Mouse (Mus musculus): Measurements from ENCODE around the gene Cdnf. TPM values are rescaled to one million over a fixed set of nuclear protein-coding genes. Genes with fewer than 3 reads are reported as not detected.

Gene Cdnf
- polyA plus RNA-seq, 1 experiment from 2014 or later = not detected

DNA sequence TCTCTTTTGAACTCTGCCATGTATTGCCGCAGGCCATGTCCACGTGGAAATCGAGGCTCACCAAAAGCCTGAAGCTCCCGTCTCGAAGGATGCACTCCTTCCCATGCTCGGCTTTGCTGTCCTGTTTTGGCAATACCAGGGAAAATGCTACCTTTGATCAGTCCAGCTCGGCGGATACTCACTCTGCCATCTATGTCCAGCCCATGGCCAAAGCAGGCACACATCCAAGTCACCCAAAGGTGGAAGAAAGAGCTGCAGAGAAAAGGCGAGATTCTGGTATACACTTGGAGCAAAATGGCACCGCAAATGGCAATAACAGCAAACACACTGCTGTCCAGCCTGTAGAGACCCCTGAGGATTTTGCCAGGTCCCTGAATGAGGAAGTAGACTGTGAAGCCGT, 57.8 kb downstream of the Cdnf start:
- DNase-seq (ENCODE audit: low spot score) (no peak), ATAC-seq (ENCODE audit: insufficient read depth, low FRiP score, low TSS enrichment) (no peak)
- no peak overlapping the region for H3K27ac ChIP-seq (ENCODE audit: low read depth, low read length)
- H3K4me1 ChIP-seq (ENCODE audit: control insufficient read depth, insufficient read depth, low read length) = no peaks in the 10 kb centered on the region
- no peaks in the 10 kb centered on the region for H3K27me3 ChIP-seq (ENCODE audit: control insufficient read depth, insufficient read depth, low read length)
- no peaks in the 10 kb centered on the region for H3K36me3 ChIP-seq (ENCODE audit: control insufficient read depth, insufficient read depth, low read length)
- 90% methylated on average over 11 of the region's 11 CpGs for WGBS
- H3K4me2 ChIP-seq (ENCODE audit: low read depth) = no peak overlapping the region
- no peak overlapping the region for H3K9ac ChIP-seq (ENCODE audit: low read length)
- no peak overlapping the region for H3K4me3 ChIP-seq (ENCODE audit: low read depth, low read length)
- H3K9me3 ChIP-seq (ENCODE audit: control insufficient read depth, low read length) = no peaks in the 10 kb centered on the region

- H3K4me1 ChIP-seq (ENCODE audit: control insufficient read depth, insufficient read depth, low read length) = no peaks in the 10 kb centered on the region
- H3K27me3 ChIP-seq (ENCODE audit: control insufficient read depth, insufficient read depth, low read length) = no peaks in the 10 kb centered on the region
- no peak overlapping the region for H3K9ac ChIP-seq (ENCODE audit: low read length)
- no peaks in the 10 kb centered on the region for H3K36me3 ChIP-seq (ENCODE audit: control insufficient read depth, insufficient read depth, low read length)
- WGBS = 86% methylated on average over 7 of the region's 7 CpGs
- no peak overlapping the region for H3K27ac ChIP-seq (ENCODE audit: low read depth, low read length)
- DNase-seq (ENCODE audit: low spot score) = no peak
- ATAC-seq (ENCODE audit: insufficient read depth, low FRiP score, low TSS enrichment) = no peak
- H3K4me2 ChIP-seq (ENCODE audit: low read depth) = no peak overlapping the region
- H3K9me3 ChIP-seq (ENCODE audit: control insufficient read depth, low read length) = no peaks in the 10 kb centered on the region
- no peak overlapping the region for H3K4me3 ChIP-seq (ENCODE audit: low read depth, low read length)
Observed at GRCm38 (mm10) chr2:3573883-3574282, 61.1 kb downstream of the Cdnf start.

DNA sequence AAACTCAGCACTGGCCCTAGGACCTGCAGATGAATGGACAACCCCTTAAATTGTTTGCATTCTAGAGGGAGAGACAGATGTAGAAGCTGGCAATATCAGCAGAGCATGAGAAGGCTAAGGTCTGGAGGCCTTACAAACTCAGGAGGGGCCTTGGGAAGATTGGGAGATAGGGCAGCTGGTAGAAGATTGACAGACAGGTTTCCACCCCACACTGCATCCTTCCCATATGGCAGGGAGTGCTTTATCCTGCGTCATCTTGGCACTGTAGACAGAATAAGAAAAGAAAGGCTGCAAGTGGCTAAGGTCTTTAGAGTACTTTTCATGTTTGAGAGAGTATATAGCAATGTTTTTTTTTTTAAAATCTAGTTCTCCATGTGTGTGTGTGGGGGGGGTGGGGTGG, 62.3 kb downstream of the Cdnf start:
- ATAC-seq (ENCODE audit: insufficient read depth, low FRiP score, low TSS enrichment) (no peak), DNase-seq (ENCODE audit: low spot score) (no peak)
- Histone ChIP-seq H3K27ac (ENCODE audit: low read depth, low read length) (no peak overlapping the region), H3K4me3 (ENCODE audit: low read depth, low read length) (no peak overlapping the region), H3K9me3 (ENCODE audit: control insufficient read depth, low read length) (no peaks in the 10 kb centered on the region), H3K4me1 (ENCODE audit: control insufficient read depth, insufficient read depth, low read length) (no peaks in the 10 kb centered on the region), H3K27me3 (ENCODE audit: control insufficient read depth, insufficient read depth, low read length) (no peaks in the 10 kb centered on the region), H3K9ac (ENCODE audit: low read length) (no peak overlapping the region), H3K36me3 (ENCODE audit: control insufficient read depth, insufficient read depth, low read length) (no peaks in the 10 kb centered on the region), H3K4me2 (ENCODE audit: low read depth) (no peak overlapping the region)
- 92% methylated on average over 1 of the region's 1 CpGs for WGBS

Other genes with a start within 250 kb of the Cdnf start
- gene Nmt2, start 228.8 kb upstream of the Cdnf start, polyA plus RNA-seq (2014; fragmentation: Nextera tagmentation; extraction: Ambion mirVana) = 53.4 and 56.0 TPM in 2 replicates
- gene Rpp38, start 180.4 kb upstream of the Cdnf start, polyA plus RNA-seq (2014; fragmentation: Nextera tagmentation; extraction: Ambion mirVana) = 16.8 and 20.3 TPM in 2 replicates
- 1.7 TPM in 1 of 2 replicates, not detected in the other for gene Acbd7, start 176.9 kb upstream of the Cdnf start, polyA plus RNA-seq (2014; fragmentation: Nextera tagmentation; extraction: Ambion mirVana)
- not detected in 2 replicates for gene Olah, start 115.8 kb upstream of the Cdnf start, polyA plus RNA-seq (2014; fragmentation: Nextera tagmentation; extraction: Ambion mirVana)
- gene Meig1, start 90.4 kb upstream of the Cdnf start, polyA plus RNA-seq (2014; fragmentation: Nextera tagmentation; extraction: Ambion mirVana) = not detected in 2 replicates
- gene Dclre1c, start 88.9 kb upstream of the Cdnf start, polyA plus RNA-seq (2014; fragmentation: Nextera tagmentation; extraction: Ambion mirVana) = 6.2 and 7.7 TPM in 2 replicates
- gene Suv39h2, start 38.0 kb upstream of the Cdnf start, polyA plus RNA-seq (2014; fragmentation: Nextera tagmentation; extraction: Ambion mirVana) = 40.7 and 41.5 TPM in 2 replicates
- gene Gm45902, start 240 bp upstream of the Cdnf start, polyA plus RNA-seq (2014; fragmentation: Nextera tagmentation; extraction: Ambion mirVana) = 8.3 and 10.4 TPM in 2 replicates
- 111 and 113 TPM in 2 replicates for gene Hspa14, start 216 bp upstream of the Cdnf start, polyA plus RNA-seq (2014; fragmentation: Nextera tagmentation; extraction: Ambion mirVana)
- gene Fam107b, start 57.5 kb downstream of the Cdnf start, polyA plus RNA-seq (2014; fragmentation: Nextera tagmentation; extraction: Ambion mirVana) = 64.4 TPM in 2 replicates